Mouse (Mus musculus): ENCODE results near the gene Cat. TPM values are rescaled to one million over a fixed set of nuclear protein-coding genes. Genes with fewer than 3 reads are reported as not detected.

The Cat gene
- polyA plus RNA-seq, 1 experiment from 2014 or later: 92.6 TPM

DNA sequence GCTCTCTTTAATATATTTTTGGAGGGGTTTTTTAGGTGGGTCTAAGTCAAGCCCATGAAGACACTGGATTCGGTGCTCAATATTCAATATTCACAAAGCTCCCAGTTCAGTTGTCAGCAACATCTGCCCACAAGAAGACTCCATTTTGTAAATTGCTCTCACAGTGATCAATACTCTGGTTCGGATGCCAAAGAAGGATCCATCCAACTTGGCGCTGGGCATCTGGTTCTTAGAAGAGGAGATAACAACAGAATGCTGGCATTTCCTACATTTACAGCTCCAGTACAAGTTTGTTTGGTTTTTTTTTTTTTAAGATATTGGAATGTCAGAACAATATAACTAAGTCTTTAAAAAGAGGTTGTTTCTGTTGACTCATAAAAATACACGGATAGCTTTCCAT lies 4.1 kb downstream of the Cat start:
- Histone ChIP-seq H3K9me3 (replicated peaks; ENCODE audit: control insufficient read depth, low read length, poor library complexity, severe bottlenecking) (no peaks in the 10 kb centered on the region), H3K9ac (ENCODE audit: low read depth, low read length) (no peak overlapping the region), H3K36me3 (ENCODE audit: control insufficient read depth, insufficient read depth, low read length) (no peaks in the 10 kb centered on the region), H3K4me1 (ENCODE audit: control insufficient read depth, insufficient read depth, low read length) (peaks cover 23% of the 10 kb centered on the region), H3K27ac (ENCODE audit: low read length) (no peak overlapping the region), H3K27me3 (ENCODE audit: control insufficient read depth, insufficient read depth, low read depth, low read length) (no peaks in the 10 kb centered on the region), H3K4me2 (ENCODE audit: low read length) (no peak overlapping the region), H3K4me3 (ENCODE audit: low read depth, low read length) (no peak overlapping the region)
- ATAC-seq: no peak
- 95% methylated on average over 4 of the region's 4 CpGs for WGBS

DNA sequence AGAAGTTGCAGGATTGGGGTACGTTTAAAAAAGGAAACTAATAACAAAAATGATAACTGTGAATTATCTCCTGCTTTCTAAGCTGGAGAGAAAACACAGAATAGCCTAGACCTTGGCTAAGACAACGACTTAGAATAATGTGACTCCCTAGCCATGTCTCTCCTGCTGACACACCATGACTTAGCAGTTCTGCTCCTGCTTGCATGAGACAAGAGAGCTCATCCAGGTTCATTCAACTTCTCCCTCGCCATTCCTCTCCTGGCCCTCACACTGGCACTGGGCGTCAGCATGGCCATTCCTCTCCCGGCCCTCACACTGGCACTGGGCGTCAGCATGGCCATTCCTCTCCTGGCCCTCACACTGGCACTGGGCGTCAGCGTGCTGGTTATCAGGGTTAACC lies 4.7 kb downstream of the Cat start:
- no peak overlapping the region for H3K9ac ChIP-seq (ENCODE audit: low read depth, low read length)
- H3K27ac ChIP-seq (ENCODE audit: low read length): no peak overlapping the region
- no peak overlapping the region for H3K4me3 ChIP-seq (ENCODE audit: low read depth, low read length)
- ATAC-seq: no peak
- no peak overlapping the region for H3K4me2 ChIP-seq (ENCODE audit: low read length)
- H3K27me3 ChIP-seq (ENCODE audit: control insufficient read depth, insufficient read depth, low read depth, low read length): no peaks in the 10 kb centered on the region
- H3K4me1 ChIP-seq (ENCODE audit: control insufficient read depth, insufficient read depth, low read length): peaks cover 20% of the 10 kb centered on the region
- no peaks in the 10 kb centered on the region for H3K36me3 ChIP-seq (ENCODE audit: control insufficient read depth, insufficient read depth, low read length)
- no peaks in the 10 kb centered on the region for H3K9me3 ChIP-seq (replicated peaks; ENCODE audit: control insufficient read depth, low read length, poor library complexity, severe bottlenecking)
- WGBS: 91% methylated on average over 8 of the region's 8 CpGs

GRCm38 (mm10) chr2:103478326-103478725 lies 6.6 kb downstream of the Cat start:
- WGBS: 97% methylated on average over 3 of the region's 3 CpGs
- ATAC-seq: no peak

GRCm38 (mm10) chr2:103477456-103477855 lies 7.5 kb downstream of the Cat start:
- Histone ChIP-seq H3K27ac (ENCODE audit: low read length) (no peak overlapping the region), H3K4me2 (ENCODE audit: low read length) (no peak overlapping the region), H3K36me3 (ENCODE audit: control insufficient read depth, insufficient read depth, low read length) (peaks cover 3% of the 10 kb centered on the region), H3K4me1 (ENCODE audit: control insufficient read depth, insufficient read depth, low read length) (peaks cover 4% of the 10 kb centered on the region; the same call in 1 of the 2 replicates), H3K4me3 (ENCODE audit: low read depth, low read length) (no peak overlapping the region), H3K9me3 (replicated peaks; ENCODE audit: control insufficient read depth, low read length, poor library complexity, severe bottlenecking) (no peaks in the 10 kb centered on the region), H3K27me3 (ENCODE audit: control insufficient read depth, insufficient read depth, low read depth, low read length) (no peaks in the 10 kb centered on the region), H3K9ac (ENCODE audit: low read depth, low read length) (no peak overlapping the region)
- WGBS: 92% methylated on average over 4 of the region's 4 CpGs
- ATAC-seq: no peak

More at GRCm38 (mm10) chr2:103478326-103478725, 6.6 kb downstream of the Cat start:
- no peaks in the 10 kb centered on the region for H3K27me3 ChIP-seq (ENCODE audit: control insufficient read depth, insufficient read depth, low read depth, low read length)
- no peaks in the 10 kb centered on the region for H3K9me3 ChIP-seq (replicated peaks; ENCODE audit: control insufficient read depth, low read length, poor library complexity, severe bottlenecking)
- no peak overlapping the region for H3K27ac ChIP-seq (ENCODE audit: low read length)
- no peak overlapping the region for H3K9ac ChIP-seq (ENCODE audit: low read depth, low read length)
- no peak overlapping the region for H3K4me3 ChIP-seq (ENCODE audit: low read depth, low read length)
- no peak overlapping the region for H3K4me2 ChIP-seq (ENCODE audit: low read length)
- H3K36me3 ChIP-seq (ENCODE audit: control insufficient read depth, insufficient read depth, low read length): no peaks in the 10 kb centered on the region
- peaks cover 9% of the 10 kb centered on the region for H3K4me1 ChIP-seq (ENCODE audit: control insufficient read depth, insufficient read depth, low read length)

DNA sequence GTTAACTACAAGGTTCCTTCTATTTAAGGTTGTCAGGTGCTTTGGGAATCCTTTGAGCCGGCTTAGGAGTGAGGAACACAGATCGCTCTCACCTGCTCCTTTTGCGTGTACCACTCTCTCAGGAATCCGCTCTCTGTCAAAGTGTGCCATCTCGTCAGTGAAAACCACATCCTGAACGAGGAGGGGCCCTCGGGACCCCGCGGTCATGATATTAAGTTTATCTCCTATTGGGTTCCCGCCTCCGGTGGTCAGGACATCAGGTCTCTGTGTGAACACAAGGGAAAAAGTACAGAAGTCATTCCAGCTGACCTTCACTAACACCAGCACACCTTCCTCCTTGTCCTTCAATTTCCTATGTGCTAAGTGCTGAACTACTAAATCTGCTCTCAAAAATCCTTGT lies 8.3 kb downstream of the Cat start:
- no peaks in the 10 kb centered on the region for H3K27me3 ChIP-seq (ENCODE audit: control insufficient read depth, insufficient read depth, low read depth, low read length)
- H3K4me1 ChIP-seq (ENCODE audit: control insufficient read depth, insufficient read depth, low read length): no peaks in the 10 kb centered on the region
- H3K27ac ChIP-seq (ENCODE audit: low read length): no peak overlapping the region
- H3K4me2 ChIP-seq (ENCODE audit: low read length): no peak overlapping the region
- no peak overlapping the region for H3K4me3 ChIP-seq (ENCODE audit: low read depth, low read length)
- WGBS: 89% methylated on average over 11 of the region's 11 CpGs
- peaks cover 3% of the 10 kb centered on the region for H3K36me3 ChIP-seq (ENCODE audit: control insufficient read depth, insufficient read depth, low read length)
- no peak for ATAC-seq
- H3K9ac ChIP-seq (ENCODE audit: low read depth, low read length): no peak overlapping the region
- H3K9me3 ChIP-seq (replicated peaks; ENCODE audit: control insufficient read depth, low read length, poor library complexity, severe bottlenecking): no peaks in the 10 kb centered on the region

DNA sequence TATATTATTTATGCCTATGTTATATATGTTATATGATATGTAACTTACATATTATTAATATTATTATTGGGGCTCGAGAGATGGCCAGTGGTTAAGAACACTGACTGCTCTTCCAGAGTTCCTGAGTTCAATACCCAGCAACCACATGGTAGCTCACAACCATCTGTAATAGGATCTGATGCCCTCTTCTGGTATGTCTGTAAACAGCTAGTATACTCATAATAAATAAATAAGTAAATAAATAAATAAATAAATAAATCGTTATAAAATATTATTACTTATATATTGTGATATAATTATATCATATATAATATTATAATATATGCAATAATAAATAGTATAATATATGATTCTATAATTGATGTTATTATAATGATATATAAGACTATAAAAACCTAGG lies 8.8 kb downstream of the Cat start:
- Histone ChIP-seq H3K36me3 (ENCODE audit: control insufficient read depth, insufficient read depth, low read length) (peaks cover 5% of the 10 kb centered on the region), H3K27me3 (ENCODE audit: control insufficient read depth, insufficient read depth, low read depth, low read length) (no peaks in the 10 kb centered on the region), H3K4me2 (ENCODE audit: low read length) (no peak overlapping the region), H3K4me1 (ENCODE audit: control insufficient read depth, insufficient read depth, low read length) (no peaks in the 10 kb centered on the region), H3K4me3 (ENCODE audit: low read depth, low read length) (no peak overlapping the region), H3K9me3 (replicated peaks; ENCODE audit: control insufficient read depth, low read length, poor library complexity, severe bottlenecking) (no peaks in the 10 kb centered on the region), H3K9ac (ENCODE audit: low read depth, low read length) (no peak overlapping the region), H3K27ac (ENCODE audit: low read length) (no peak overlapping the region)
- no peak for ATAC-seq
- WGBS: 99% methylated on average over 2 of the region's 2 CpGs

DNA sequence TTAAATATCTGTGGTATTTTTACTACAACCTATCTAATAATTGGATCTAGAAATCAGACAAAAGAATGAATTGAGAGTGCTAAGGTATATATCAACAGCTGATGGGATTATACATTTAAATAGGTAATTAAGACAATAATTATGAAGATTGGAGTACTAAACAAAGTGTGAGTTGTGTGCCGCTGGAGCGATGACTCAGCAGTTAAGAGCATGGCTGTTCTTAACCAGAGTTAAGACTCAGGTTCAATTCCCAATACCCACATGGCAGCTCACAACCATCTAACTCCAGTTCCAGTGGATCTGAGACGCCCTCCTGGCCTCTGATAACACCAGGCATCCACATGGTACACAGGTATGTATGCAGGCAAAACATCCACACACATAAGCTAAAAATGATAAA lies 11.6 kb downstream of the Cat start:
- no peak overlapping the region for H3K9ac ChIP-seq (ENCODE audit: low read depth, low read length)
- no peak overlapping the region for H3K27ac ChIP-seq (ENCODE audit: low read length)
- no peak for ATAC-seq
- WGBS: 98% methylated on average over 3 of the region's 3 CpGs
- H3K9me3 ChIP-seq (replicated peaks; ENCODE audit: control insufficient read depth, low read length, poor library complexity, severe bottlenecking): no peaks in the 10 kb centered on the region
- no peaks in the 10 kb centered on the region for H3K27me3 ChIP-seq (ENCODE audit: control insufficient read depth, insufficient read depth, low read depth, low read length)
- peaks cover 9% of the 10 kb centered on the region for H3K36me3 ChIP-seq (ENCODE audit: control insufficient read depth, insufficient read depth, low read length)
- no peaks in the 10 kb centered on the region for H3K4me1 ChIP-seq (ENCODE audit: control insufficient read depth, insufficient read depth, low read length)
- H3K4me2 ChIP-seq (ENCODE audit: low read length): no peak overlapping the region
- no peak overlapping the region for H3K4me3 ChIP-seq (ENCODE audit: low read depth, low read length)

DNA sequence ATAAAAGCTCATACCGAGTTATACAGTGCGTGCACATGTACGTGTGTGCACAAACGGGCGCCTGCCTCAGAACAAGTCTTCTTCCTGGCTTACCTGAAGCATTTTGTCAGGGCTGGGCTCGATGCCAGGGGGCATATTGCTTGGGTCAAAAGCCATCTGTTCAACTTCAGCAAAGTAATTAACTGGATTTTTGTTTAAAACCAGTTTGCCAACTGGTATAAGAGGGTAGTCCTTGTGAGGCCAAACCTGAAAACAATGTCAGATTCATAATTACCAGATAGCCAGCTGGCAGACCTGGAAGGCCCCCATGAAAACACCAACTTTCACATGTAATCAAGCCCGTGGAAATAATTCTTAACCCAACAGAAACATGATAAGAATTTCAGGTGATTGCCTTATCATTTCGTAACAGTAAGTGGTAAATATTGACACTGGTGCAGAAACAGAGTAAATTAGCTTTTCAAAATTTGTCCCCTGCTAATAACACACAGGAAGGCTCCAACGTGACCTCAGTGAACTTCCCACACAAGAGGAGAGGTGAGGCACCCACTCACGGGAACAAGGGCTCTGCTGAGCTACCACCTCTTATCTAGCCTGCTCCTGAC lies 17.9 kb downstream of the Cat start:
- H3K27me3 ChIP-seq (ENCODE audit: control insufficient read depth, insufficient read depth, low read depth, low read length): no peaks in the 10 kb centered on the region
- H3K4me3 ChIP-seq (ENCODE audit: low read depth, low read length): no peak overlapping the region
- H3K4me2 ChIP-seq (ENCODE audit: low read length): no peak overlapping the region
- no peak overlapping the region for H3K27ac ChIP-seq (ENCODE audit: low read length)
- H3K4me1 ChIP-seq (ENCODE audit: control insufficient read depth, insufficient read depth, low read length): no peaks in the 10 kb centered on the region
- WGBS: 88% methylated on average over 10 of the region's 10 CpGs
- no peak overlapping the region for H3K9ac ChIP-seq (ENCODE audit: low read depth, low read length)
- no peaks in the 10 kb centered on the region for H3K9me3 ChIP-seq (replicated peaks; ENCODE audit: control insufficient read depth, low read length, poor library complexity, severe bottlenecking)
- H3K36me3 ChIP-seq (ENCODE audit: control insufficient read depth, insufficient read depth, low read length): peaks cover 15% of the 10 kb centered on the region
- no peak for ATAC-seq

DNA sequence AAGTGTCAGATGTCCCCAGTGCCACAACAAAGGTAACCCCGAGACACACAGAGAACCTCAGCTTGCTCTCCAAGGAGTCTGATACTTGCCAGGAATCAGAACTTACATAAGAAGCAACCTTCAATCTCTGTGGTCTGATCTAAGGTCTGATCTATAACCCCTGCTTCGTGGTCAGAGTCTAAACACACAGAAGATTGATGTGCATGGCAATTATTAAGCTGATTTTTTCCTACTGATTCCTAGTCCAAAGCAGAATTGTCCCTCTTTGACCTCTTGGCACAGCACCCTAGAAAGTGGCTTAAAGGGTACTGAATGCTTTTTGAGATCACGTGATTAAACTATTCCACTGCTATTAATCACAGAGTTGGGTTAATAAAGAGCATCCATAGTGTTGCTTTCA lies 18.7 kb downstream of the Cat start:
- ATAC-seq: no peak
- peaks cover 14% of the 10 kb centered on the region for H3K36me3 ChIP-seq (ENCODE audit: control insufficient read depth, insufficient read depth, low read length)
- no peak overlapping the region for H3K4me3 ChIP-seq (ENCODE audit: low read depth, low read length)
- no peaks in the 10 kb centered on the region for H3K9me3 ChIP-seq (replicated peaks; ENCODE audit: control insufficient read depth, low read length, poor library complexity, severe bottlenecking)
- no peaks in the 10 kb centered on the region for H3K4me1 ChIP-seq (ENCODE audit: control insufficient read depth, insufficient read depth, low read length)
- no peaks in the 10 kb centered on the region for H3K27me3 ChIP-seq (ENCODE audit: control insufficient read depth, insufficient read depth, low read depth, low read length)
- no peak overlapping the region for H3K27ac ChIP-seq (ENCODE audit: low read length)
- H3K4me2 ChIP-seq (ENCODE audit: low read length): no peak overlapping the region
- H3K9ac ChIP-seq (ENCODE audit: low read depth, low read length): no peak overlapping the region
- WGBS: 96% methylated on average over 3 of the region's 3 CpGs

Measured in midbrain, embryonic 16.5 days (tissue).